Mouse (Mus musculus) liver, adult 2 months (tissue): ENCODE results near the gene Gm38431.

Experiments used
- CTCF ChIP-seq: fragments of 200-500 bp; IDR thresholded peaks from 2 replicates; pipeline ENCODE4 v1.5.1; 2011; ENCODE audit warnings: low read depth, low read length, control low read depth
- POLR2A ChIP-seq: fragments of 200-500 bp; IDR thresholded peaks from 2 replicates; pipeline ENCODE4 v1.6.1; 2011; ENCODE audit warnings: low read length, control low read depth; ENCODE audit not compliant: insufficient read depth; ENCODE audit errors: extremely low read depth

DNA sequence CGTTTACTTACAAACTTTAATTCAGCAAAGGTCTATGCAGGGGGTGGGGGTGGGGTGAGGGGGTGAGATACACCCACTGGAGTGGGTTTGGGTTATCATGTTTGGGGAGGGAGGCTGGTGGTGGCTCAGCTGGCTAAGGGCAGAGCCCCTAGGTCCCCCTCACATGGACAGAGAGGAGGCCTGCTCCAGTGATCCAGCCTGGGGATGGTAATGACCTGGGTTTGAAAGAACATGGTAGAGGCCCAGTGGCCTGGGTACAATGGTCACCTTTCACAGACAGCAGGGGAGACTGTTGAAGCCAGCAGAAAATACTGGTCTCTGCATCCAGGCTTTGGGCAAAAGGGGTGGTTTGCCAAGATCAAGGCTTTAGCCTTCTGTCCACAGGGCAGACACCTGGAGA lies 17.6 kb downstream of the Gm38431 start:
- TF ChIP-seq POLR2A: no peak
- no peak for TF ChIP-seq CTCF
